Mouse (Mus musculus) stomach, embryonic 15.5 days (tissue): ENCODE measurements around the gene Eif4a1. TPM values are rescaled to one million over a fixed set of nuclear protein-coding genes. Genes with fewer than 3 reads are reported as not detected.
A peak's percentile ranks its signal among the peaks of the same experiment; 100 is the strongest.

ENCODE experiments used
- ATAC-seq: fragments of 200-750 bp; cut with Nextera tagmentation; 2 replicates; pipeline ENCODE4 v1.8.0; 2017; ENCODE audit warnings: low read depth, moderate number of reproducible peaks, moderate TSS enrichment; ENCODE audit not compliant: insufficient read depth, low FRiP score
- H3K27ac ChIP-seq: fragments of 300-500 bp; sonication (generic); 2 replicates; pipeline ENCODE4 v1.5.1; 2015; ENCODE audit warnings: mild to moderate bottlenecking, inconsistent platforms
- H3K27me3 ChIP-seq: fragments of 300-500 bp; sonication (generic); replicated peaks from 2 replicates; pipeline ENCODE4 v1.6.1; 2015; ENCODE audit warnings: inconsistent platforms
- H3K36me3 ChIP-seq: fragments of 300-500 bp; sonication (generic); 2 replicates; pipeline ENCODE4 v1.6.1; 2015; ENCODE audit warnings: inconsistent platforms
- H3K4me1 ChIP-seq: fragments of 300-500 bp; sonication (generic); 2 replicates; pipeline ENCODE4 v1.6.1; 2015; ENCODE audit warnings: inconsistent platforms
- H3K4me2 ChIP-seq: fragments of 300-500 bp; sonication (generic); 2 replicates; pipeline ENCODE4 v1.6.1; 2015; ENCODE audit warnings: mild to moderate bottlenecking, inconsistent platforms
- H3K4me3 ChIP-seq: fragments of 300-500 bp; sonication (generic); replicated peaks from 2 replicates; pipeline ENCODE4 v1.5.1; 2015; ENCODE audit warnings: inconsistent platforms
- H3K9ac ChIP-seq: fragments of 300-500 bp; sonication (generic); 2 replicates; pipeline ENCODE4 v1.6.1; 2015; ENCODE audit warnings: inconsistent platforms
- H3K9me3 ChIP-seq: fragments of 300-500 bp; sonication (generic); 2 replicates; pipeline ENCODE4 v1.6.1; 2016; ENCODE audit warnings: inconsistent platforms
- WGBS: fragments of 180-500 bp; shearing (Covaris S2); methylation state at CpG from one replicate; pipeline ENCODE4 v1.1.7; 2015; 5-methylcytosine and 5-hydroxymethylcytosine counted together
- polyA plus RNA-seq: library from polyadenylated mRNA; unstranded; fragments of >200 nt; fragmentation: Nextera tagmentation; extraction: Ambion mirVana; gene quantifications from 2 replicates; pipeline ENCODE4 v1.2.1, GENCODE M21; 2015

Eif4a1 gene
- polyA plus RNA-seq, 1 experiment from 2014 or later: 442 TPM

DNA sequence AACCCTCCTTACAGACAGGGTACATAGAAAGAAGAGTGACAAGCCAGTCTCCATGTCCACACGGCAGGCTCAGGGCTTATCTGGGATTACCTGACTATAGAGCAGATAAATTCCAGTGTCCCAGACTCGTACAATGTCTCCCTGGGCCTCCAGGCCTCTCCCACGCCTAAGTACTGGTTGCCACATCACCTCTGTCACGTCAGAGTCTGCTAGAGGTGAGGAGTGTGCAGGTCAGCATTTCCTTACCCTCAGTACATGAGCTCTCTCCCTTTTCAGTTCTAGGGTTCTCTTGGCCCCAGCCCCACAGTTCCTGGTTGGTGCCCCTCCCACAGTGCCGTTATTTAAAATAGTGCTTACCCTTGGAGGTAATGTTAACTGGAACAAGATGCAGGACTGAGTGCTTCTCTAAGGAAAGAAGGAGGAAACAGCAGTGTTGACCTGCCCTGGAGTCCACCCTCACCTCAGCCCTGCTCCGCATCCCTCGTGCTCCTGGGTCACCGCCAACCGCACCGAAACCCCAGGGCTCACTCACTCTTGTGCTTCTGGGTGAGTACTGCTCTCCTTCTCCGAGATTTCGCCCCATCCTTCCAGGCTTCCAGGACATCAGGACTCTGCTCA lies 12.0 kb upstream of the Eif4a1 start:
- Histone ChIP-seq H3K9me3 (no peaks in the 10 kb centered on the region), H3K4me2 (no peak overlapping the region), H3K27ac (no peak overlapping the region), H3K4me3 (no peak overlapping the region), H3K9ac (no peak overlapping the region), H3K4me1 (peaks cover 48% of the 10 kb centered on the region), H3K27me3 (no peaks in the 10 kb centered on the region), H3K36me3 (0 out of 2 replicates have a peak, but pooled peaks cover 3% of the 10 kb centered on the region)
- no peak for ATAC-seq
- 72% methylated on average over 12 of the region's 12 CpGs for WGBS

- 70% methylated on average over 7 of the region's 7 CpGs for WGBS
- Histone ChIP-seq H3K4me2 (no peak overlapping the region), H3K4me3 (0 out of 2 replicates have a peak overlapping the region, but pooled peaks have one; percentile 92), H3K9ac (no peak overlapping the region), H3K9me3 (no peaks in the 10 kb centered on the region), H3K27me3 (no peaks in the 10 kb centered on the region), H3K27ac (peak overlapping the region; percentile 80), H3K36me3 (peaks cover 7% of the 10 kb centered on the region; the same call in 1 of the 2 replicates), H3K4me1 (peaks cover 48% of the 10 kb centered on the region)
- no peak for ATAC-seq
These were observed 11.4 kb upstream of the Eif4a1 start for GRCm38 (mm10) chr11:69683576-69683975.

GRCm38 (mm10) chr11:69682840-69683533 lies 10.8 kb upstream of the Eif4a1 start:
- H3K9me3 ChIP-seq: no peaks in the 10 kb centered on the region
- H3K36me3 ChIP-seq: peaks cover 12% of the 10 kb centered on the region
- H3K4me1 ChIP-seq: peaks cover 48% of the 10 kb centered on the region
- H3K9ac ChIP-seq: peak overlapping the region; percentile 16; the same call in 1 of the 2 replicates
- no peaks in the 10 kb centered on the region for H3K27me3 ChIP-seq
- no peak for ATAC-seq
- H3K27ac ChIP-seq: peak overlapping the region; percentile 98
- H3K4me3 ChIP-seq: peak overlapping the region; percentile 92
- H3K4me2 ChIP-seq: peak overlapping the region; percentile 87
- 13% methylated on average over 12 of the region's 12 CpGs for WGBS

DNA sequence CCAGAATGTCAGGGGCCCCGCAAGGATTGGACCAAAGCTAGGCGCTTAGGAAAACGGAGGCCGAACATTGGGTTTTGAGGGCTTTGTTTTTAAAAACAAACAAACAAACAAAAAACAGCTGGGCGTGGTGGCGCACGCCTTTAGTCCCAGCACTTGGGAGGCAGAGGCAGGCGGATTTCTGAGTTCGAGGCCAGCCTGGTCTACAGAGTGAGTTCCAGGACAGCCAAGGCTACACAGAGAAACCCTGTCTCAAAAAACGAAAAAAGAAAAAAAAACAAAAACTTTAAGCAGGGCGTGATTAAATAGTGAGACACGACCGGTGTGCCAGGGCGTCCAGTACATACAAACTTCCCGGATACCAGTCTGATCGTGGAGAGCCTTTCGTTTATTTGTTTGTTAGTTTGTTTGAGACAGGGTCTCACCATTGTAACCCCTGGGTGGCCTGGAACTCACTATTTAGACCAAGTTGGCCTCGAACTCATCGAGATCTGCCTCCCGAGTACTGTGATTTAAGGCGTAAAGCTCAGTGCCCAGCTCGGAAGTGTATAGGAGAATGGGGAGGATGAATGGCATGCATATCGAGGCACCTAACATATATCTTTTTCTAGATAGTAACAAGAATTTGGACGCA lies 10.1 kb upstream of the Eif4a1 start:
- ATAC-seq: no peak

DNA sequence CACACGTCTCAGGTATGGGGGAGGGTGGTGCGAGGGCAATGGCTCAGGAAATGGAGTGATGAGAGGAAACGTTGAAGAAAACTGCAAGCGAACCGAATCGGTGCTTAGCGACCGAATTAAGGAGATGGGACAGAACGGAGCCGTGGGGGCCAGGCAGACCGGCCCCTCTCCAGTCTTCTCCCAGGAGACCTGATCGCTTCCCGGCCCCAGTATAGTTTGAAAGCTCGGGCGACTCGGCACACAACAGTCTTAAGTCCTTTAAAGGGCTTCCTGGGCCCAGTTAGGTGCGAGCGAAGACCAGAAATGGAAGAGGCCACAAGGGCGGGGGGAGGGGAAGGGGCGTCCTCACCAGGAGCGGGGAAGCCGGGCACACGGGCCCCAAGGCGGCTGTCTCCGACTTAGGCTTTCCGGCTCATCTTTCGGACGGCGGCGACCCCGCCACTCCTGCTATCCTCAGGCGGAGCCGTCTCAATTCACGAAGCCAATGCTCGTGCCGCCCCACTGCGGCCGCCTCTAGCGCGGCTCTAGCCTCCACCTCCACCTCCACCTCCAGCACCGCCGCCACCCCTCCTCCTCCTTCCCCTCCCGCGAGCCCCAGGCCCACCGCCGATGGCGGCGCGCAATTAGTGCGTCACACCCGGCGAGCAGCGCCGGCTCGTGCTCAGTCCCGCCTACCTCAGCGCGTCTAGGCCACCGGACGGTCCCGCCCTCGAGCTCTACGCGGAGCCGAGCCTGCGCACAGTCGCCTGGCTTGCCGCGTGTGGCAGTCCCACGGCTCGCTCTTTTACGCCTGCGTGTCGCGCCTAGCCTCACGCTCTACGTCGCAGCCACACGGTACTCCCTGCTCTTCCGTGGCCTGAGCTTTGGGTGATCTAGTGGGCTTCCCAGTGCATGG lies 9.3 kb upstream of the Eif4a1 start, which contains the start of gene Senp3:
Gene Senp3, minus strand, starts transcription at position 771 of the 895 bp plus-strand sequence.
- peaks cover 45% of the 10 kb centered on the region for H3K4me1 ChIP-seq
- H3K4me3 ChIP-seq: peak within 1 kb of the TSS; percentile 92
- ATAC-seq: peak; percentile 94
- no peaks in the 10 kb centered on the region for H3K27me3 ChIP-seq
- H3K9me3 ChIP-seq: no peaks in the 10 kb centered on the region
- peaks cover 16% of the 10 kb centered on the region for H3K36me3 ChIP-seq
- peak within 1 kb of the TSS; percentile 87 for H3K4me2 ChIP-seq
- peak within 1 kb of the TSS; percentile 98 for H3K27ac ChIP-seq
- H3K9ac ChIP-seq: peak within 1 kb of the TSS; percentile 87
- under 1% methylated on average over 80 of the region's 80 CpGs for WGBS

More for the DNA sequence above, 10.1 kb upstream of the Eif4a1 start:
- 20% methylated on average over 24 of the region's 24 CpGs for WGBS
- H3K27ac ChIP-seq: peak overlapping the region; percentile 98
- H3K4me1 ChIP-seq: peaks cover 48% of the 10 kb centered on the region
- H3K4me2 ChIP-seq: peak overlapping the region; percentile 87
- no peaks in the 10 kb centered on the region for H3K9me3 ChIP-seq
- H3K27me3 ChIP-seq: no peaks in the 10 kb centered on the region
- peak overlapping the region; percentile 92 for H3K4me3 ChIP-seq
- peak overlapping the region; percentile 46 for H3K9ac ChIP-seq
- H3K36me3 ChIP-seq: peaks cover 14% of the 10 kb centered on the region

DNA sequence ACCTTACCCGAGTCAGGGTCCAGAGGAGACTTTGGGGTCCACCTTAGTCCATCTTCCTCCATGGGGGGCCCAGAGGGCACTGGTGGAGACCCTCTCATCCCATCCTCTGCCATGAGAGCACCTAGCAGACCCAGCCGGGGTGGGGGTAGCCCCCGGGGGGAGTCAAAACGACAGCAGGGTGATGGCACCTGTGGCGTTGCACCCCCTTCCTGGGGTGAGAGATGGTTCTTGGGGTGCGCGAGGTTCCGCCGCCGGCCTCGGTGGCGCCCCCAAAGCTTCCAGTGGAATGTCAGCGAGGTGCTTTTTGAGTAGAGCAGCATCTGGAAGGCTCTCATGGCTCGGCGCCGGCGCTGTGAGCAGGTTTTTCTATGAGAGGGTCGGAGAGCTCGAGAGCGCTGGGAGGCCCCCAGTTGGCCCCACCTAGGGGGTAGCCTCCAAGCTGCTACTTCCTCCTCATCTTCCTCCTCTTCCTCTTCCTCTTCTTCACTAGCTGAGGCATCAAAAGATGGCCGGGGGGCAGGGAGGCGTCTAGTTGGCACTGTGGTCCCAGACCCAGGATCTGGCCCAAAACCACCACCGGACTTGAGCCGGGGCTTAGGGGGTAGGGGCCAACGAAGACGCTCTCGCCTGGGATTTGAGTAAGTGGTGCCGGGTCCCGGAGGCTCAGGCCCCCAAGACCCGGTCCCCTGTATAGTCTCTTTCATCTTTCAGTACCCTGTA lies 8.1 kb upstream of the Eif4a1 start:
- Histone ChIP-seq H3K9me3 (no peaks in the 10 kb centered on the region), H3K4me3 (peak overlapping the region; percentile 92), H3K4me2 (peak overlapping the region; percentile 87), H3K27me3 (no peaks in the 10 kb centered on the region), H3K4me1 (peaks cover 33% of the 10 kb centered on the region), H3K27ac (no peak overlapping the region), H3K9ac (peak overlapping the region; percentile 87; the same call in 1 of the 2 replicates), H3K36me3 (peaks cover 28% of the 10 kb centered on the region)
- ATAC-seq: no peak
- WGBS: 89% methylated on average over 30 of the region's 30 CpGs

DNA sequence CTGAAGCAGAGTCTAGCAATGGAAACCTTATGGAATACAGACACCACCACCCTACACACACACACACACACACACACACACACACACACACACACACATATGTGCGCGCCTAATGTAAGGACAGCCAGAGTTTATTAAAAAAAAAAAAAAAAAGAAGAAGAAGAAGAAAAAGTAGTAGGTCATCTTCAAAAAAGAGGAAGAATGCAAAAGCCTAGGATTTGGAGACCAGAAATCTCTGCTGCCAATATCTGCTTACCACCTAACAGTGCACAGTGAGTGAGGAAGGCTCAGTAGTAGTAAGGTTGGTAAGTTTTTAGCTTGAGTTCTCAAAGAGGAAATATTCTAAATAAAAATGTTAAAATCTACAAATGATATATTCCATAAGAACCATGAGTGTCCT lies 6.9 kb upstream of the Eif4a1 start:
- 94% methylated on average over 2 of the region's 2 CpGs for WGBS
- Histone ChIP-seq H3K9ac (no peak overlapping the region), H3K4me1 (peaks cover 29% of the 10 kb centered on the region), H3K36me3 (peaks cover 36% of the 10 kb centered on the region), H3K27ac (no peak overlapping the region), H3K4me2 (no peak overlapping the region), H3K27me3 (no peaks in the 10 kb centered on the region), H3K4me3 (no peak overlapping the region), H3K9me3 (no peaks in the 10 kb centered on the region)
- no peak for ATAC-seq

DNA sequence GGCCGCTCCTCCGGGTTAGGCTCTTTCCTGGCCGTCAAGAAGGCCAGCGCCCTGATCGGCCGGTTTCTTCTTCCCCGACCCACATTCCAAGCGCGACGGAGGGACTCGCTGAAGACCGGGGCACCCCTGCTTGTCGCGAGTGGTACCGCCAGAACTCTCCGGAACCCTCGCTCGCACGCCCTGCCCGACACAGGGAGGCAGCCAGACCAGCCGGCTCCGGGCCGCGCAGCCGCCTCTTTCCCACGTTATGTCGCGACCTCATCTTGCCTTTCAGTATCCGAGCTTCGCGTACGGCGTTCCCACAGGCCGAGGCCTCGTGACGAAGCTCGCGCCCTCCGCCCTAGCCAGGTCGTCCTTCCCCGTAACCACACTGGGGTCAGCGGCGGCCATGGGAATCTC lies 498 bp downstream of the Eif4a1 start:
- peak overlapping the region; percentile 99 for H3K4me3 ChIP-seq
- peaks cover 10% of the 10 kb centered on the region for H3K4me1 ChIP-seq
- peak overlapping the region; percentile 98 for H3K9ac ChIP-seq
- peaks cover 54% of the 10 kb centered on the region for H3K36me3 ChIP-seq
- no peaks in the 10 kb centered on the region for H3K27me3 ChIP-seq
- H3K4me2 ChIP-seq: peak overlapping the region; percentile 84
- H3K27ac ChIP-seq: peak overlapping the region; percentile 98
- H3K9me3 ChIP-seq: no peaks in the 10 kb centered on the region
- WGBS: under 1% methylated on average over 43 of the region's 43 CpGs
- peak; percentile 5; the same call in 1 of the 2 replicates for ATAC-seq

DNA sequence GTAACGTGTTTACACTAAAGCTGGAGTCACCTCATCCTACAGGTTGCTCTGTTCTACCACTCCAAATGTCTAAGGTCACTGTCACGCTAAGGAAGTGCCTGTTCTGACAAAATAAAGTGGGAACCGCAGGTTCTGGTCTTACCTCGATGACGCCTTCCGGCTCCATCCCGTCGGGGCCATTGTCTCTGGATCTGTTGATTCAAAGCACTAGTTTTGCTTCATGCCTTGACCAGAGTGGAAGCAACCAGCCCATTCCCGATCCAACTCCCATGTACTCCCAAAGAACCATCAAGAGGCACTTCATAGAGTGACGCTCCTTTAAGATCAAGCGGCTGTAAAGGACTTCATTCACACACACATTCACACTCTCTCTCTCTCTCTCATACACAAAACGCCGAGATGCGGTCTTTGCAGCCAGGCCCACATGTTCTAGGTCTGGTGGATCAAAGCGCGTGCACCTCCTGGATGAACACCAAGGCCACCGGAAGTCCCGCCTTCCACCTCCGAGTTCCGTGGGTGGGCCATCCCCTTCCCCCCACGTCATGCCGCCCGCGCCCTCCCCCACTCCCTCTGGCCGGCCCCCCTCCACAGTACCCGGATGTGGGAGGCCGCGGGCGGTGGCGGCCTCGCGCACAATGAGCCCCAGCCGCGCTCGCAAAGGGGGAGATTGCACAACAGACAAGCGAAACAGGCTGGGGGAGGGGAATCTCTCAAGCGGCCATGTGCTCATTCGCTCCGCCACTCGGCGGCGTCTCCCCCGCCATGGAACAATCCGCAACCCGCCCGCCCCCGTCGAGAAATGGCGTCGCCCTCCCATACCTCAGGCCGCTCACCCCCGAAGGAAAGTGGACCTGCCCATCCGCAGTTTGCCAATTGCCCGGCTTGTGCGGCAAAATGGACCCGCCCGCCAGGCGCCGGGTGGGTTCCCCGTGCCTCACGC lies 1.2 kb downstream of the Eif4a1 start:
- Histone ChIP-seq H3K4me2 (peak overlapping the region; percentile 84), H3K27me3 (no peaks in the 10 kb centered on the region), H3K9me3 (no peaks in the 10 kb centered on the region), H3K27ac (peak overlapping the region; percentile 98), H3K36me3 (peaks cover 53% of the 10 kb centered on the region), H3K4me1 (peaks cover 10% of the 10 kb centered on the region), H3K4me3 (peak overlapping the region; percentile 99), H3K9ac (peak overlapping the region; percentile 98)
- WGBS: under 1% methylated on average over 51 of the region's 61 CpGs
- ATAC-seq: peak; percentile 61

- WGBS: 72% methylated on average over 3 of the region's 3 CpGs
- no peak for ATAC-seq
These were observed 5.6 kb downstream of the Eif4a1 start for GRCm38 (mm10) chr11:69666665-69667005.

More at GRCm38 (mm10) chr11:69666665-69667005, 5.6 kb downstream of the Eif4a1 start:
- Histone ChIP-seq H3K27me3 (no peaks in the 10 kb centered on the region), H3K36me3 (peaks cover 50% of the 10 kb centered on the region), H3K4me1 (peaks cover 20% of the 10 kb centered on the region), H3K4me2 (no peak overlapping the region), H3K9me3 (no peaks in the 10 kb centered on the region), H3K9ac (no peak overlapping the region), H3K27ac (peak overlapping the region; percentile 17; the same call in 1 of the 2 replicates), H3K4me3 (no peak overlapping the region)
